Mouse (Mus musculus): ENCODE measurements around the gene Fabp3.

The Fabp3 gene

GRCm38 (mm10) chr4:130323607-130324006 is 15.2 kb downstream of the Fabp3 start:
- in situ Hi-C loops (cut with MseI, MboI), result no loop called here

- in situ Hi-C loops (cut with MseI, MboI), result no loop called here
These were observed 17.1 kb downstream of the Fabp3 start for GRCm38 (mm10) chr4:130325446-130325845.

GRCm38 (mm10) chr4:130327366-130327765 is 19.0 kb downstream of the Fabp3 start:
- in situ Hi-C loops (cut with MseI, MboI), result no loop called here

GRCm38 (mm10) chr4:130335867-130336266 is 27.5 kb downstream of the Fabp3 start:
- in situ Hi-C loops (cut with MseI, MboI), result no loop called here

- in situ Hi-C loops (cut with MseI, MboI), result no loop called here
These were observed 33.3 kb downstream of the Fabp3 start for GRCm38 (mm10) chr4:130341691-130342090.

- in situ Hi-C loops (cut with MseI, MboI), result no loop called here
These were observed 41.3 kb downstream of the Fabp3 start for GRCm38 (mm10) chr4:130349666-130350065.

GRCm38 (mm10) chr4:130350690-130351422 is 42.5 kb downstream of the Fabp3 start:
- in situ Hi-C loops (cut with MseI, MboI), result no loop called here

GRCm38 (mm10) chr4:130352588-130352987 is 44.2 kb downstream of the Fabp3 start:
- in situ Hi-C loops (cut with MseI, MboI), result no loop called here

GRCm38 (mm10) chr4:130357946-130358345 is 49.6 kb downstream of the Fabp3 start:
- in situ Hi-C loops (cut with MseI, MboI), result no loop called here

GRCm38 (mm10) chr4:130359486-130360237 is 51.3 kb downstream of the Fabp3 start, which contains the start of the genes Zcchc17 and Snrnp40:
TSS of gene Zcchc17 (minus strand) at chr4:130359943.
TSS of gene Snrnp40 (plus strand) at chr4:130360132.
- in situ Hi-C loops (cut with MseI, MboI), result no loop called here

- in situ Hi-C loops (cut with MseI, MboI), result no loop called here
These were observed 51.8 kb downstream of the Fabp3 start for GRCm38 (mm10) chr4:130360238-130360590.
